Mouse (Mus musculus) heart, adult 2 months (tissue): ENCODE results near the gene Kifc1. TPM values are rescaled to one million over a fixed set of nuclear protein-coding genes. Genes with fewer than 3 reads are reported as not detected.

Experiments
- DNase-seq, 2 experiments: peaks; one replicate each; pipeline ENCODE4 v3.0.0; 2021
- H3K27ac ChIP-seq: fragments of 200-600 bp; 2 replicates; pipeline ENCODE4 v1.8.1; 2022
- H3K27me3 ChIP-seq: fragments of 200-500 bp; 2 replicates; pipeline ENCODE4 v1.6.1; 2012; ENCODE audit warnings: mild to moderate bottlenecking, low read length, inconsistent platforms, mixed read lengths; ENCODE audit not compliant: control insufficient read depth, insufficient read depth
- H3K36me3 ChIP-seq: fragments of 200-500 bp; 2 replicates; pipeline ENCODE4 v1.6.1; 2012; ENCODE audit warnings: low read length, inconsistent platforms; ENCODE audit not compliant: control insufficient read depth, insufficient read depth
- H3K4me1 ChIP-seq: fragments of 200-500 bp; 2 replicates; pipeline ENCODE4 v1.6.1; 2011; ENCODE audit warnings: low read length; ENCODE audit not compliant: control insufficient read depth, insufficient read depth
- H3K4me3 ChIP-seq: fragments of 200-600 bp; 2 replicates; pipeline ENCODE4 v1.8.1; 2022
- H3K79me2 ChIP-seq: fragments of 200-500 bp; replicated peaks from 2 replicates; pipeline ENCODE4 v1.6.1; 2012; ENCODE audit warnings: mild to moderate bottlenecking, inconsistent platforms, low read length, moderate library complexity, mixed read lengths; ENCODE audit not compliant: control insufficient read depth, insufficient read depth
- H3K9ac ChIP-seq: fragments of 200-500 bp; 2 replicates; pipeline ENCODE4 v1.6.1; 2012; ENCODE audit warnings: low read depth, mild to moderate bottlenecking, control low read depth, inconsistent platforms, low read length, mixed read lengths
- CTCF ChIP-seq: fragments of 200-600 bp; IDR thresholded peaks from 2 replicates; pipeline ENCODE4 v1.8.1; 2022; ENCODE audit warnings: antibody characterized with exemption, mild to moderate bottlenecking, moderate library complexity
- EP300 ChIP-seq: fragments of 200-500 bp; IDR thresholded peaks from 2 replicates; pipeline ENCODE4 v1.6.1; 2011; ENCODE audit warnings: low read depth, low read length, control low read depth; ENCODE audit not compliant: insufficient read depth
- POLR2A ChIP-seq: fragments of 200-500 bp; IDR thresholded peaks from 2 replicates; pipeline ENCODE4 v1.6.1; 2011; ENCODE audit warnings: mild to moderate bottlenecking, low read depth, low read length, control low read depth; ENCODE audit not compliant: insufficient read depth
- WGBS: fragments of 180-500 bp; shearing (Covaris S2); methylation state at CpG from one replicate; pipeline ENCODE4 v1.1.7; 2018; 5-methylcytosine and 5-hydroxymethylcytosine counted together
- intact Hi-C: fragments of 180-260 bp; cut with DNase I; formaldehyde crosslinking; loops from one replicate; pipeline ENCODE4 v1.15.1; 2025
- polyA plus RNA-seq: library from polyadenylated mRNA; depleted of rRNA; stranded (reverse); fragments of >200 nt; gene quantifications from 2 replicates; pipeline ENCODE4 v1.2.3, GENCODE M21; 2012
- total RNA-seq, 2 experiments: library from RNA; stranded (reverse); gene quantifications; 2 replicates each; pipeline ENCODE4 v1.2.3; 2021

Kifc1 gene
- total and polyA plus RNA-seq, 3 experiments = 0.57 to 0.66 (median 0.59) TPM

DNA sequence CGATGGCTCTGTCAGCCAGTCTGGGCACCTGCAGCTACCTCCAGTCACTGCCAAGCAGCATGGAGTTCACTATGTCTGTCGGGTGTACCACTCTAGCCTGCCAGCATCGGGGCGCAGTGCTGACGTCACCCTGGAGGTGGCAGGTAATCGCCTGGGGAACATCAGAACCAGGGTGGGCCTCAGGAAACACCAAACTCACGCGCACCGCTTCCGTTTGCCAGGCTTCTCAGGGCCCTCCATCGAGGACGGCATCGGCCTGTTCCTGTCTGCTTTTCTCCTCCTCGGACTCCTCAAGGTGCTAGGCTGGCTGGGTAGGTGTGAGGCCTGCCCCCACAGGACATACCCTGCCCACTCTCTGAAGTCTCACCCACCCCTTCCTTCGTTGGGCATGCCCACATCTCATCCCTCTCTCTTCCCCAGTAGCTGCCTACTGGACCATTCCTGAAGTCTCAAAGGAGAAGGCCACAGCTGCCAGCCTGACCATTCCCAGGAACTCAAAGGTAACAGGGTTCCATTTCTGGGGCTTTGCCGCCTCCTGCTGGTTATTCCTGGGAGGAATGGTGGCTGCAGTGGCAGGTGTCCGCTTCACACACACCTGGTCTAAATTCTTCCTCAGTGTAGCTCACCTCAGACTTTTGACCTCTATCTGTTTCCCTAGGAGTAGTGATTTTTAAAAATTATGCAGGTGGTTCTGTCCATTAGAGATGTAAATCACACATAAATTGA lies 35.9 kb upstream of the Kifc1 start:
- Histone ChIP-seq H3K27me3 (no peaks in the 10 kb centered on the region), H3K79me2 (peaks cover 3% of the 10 kb centered on the region; the same call in 1 of the 2 replicates), H3K9ac (no peak overlapping the region), H3K4me1 (peaks cover 4% of the 10 kb centered on the region; the same call in 1 of the 2 replicates), H3K27ac (no peak overlapping the region), H3K4me3 (no peak overlapping the region), H3K36me3 (no peaks in the 10 kb centered on the region; the same call in 1 of the 2 replicates)
- DNase-seq = no peak
- TF ChIP-seq EP300 = no peak
- peak; percentile 50 for TF ChIP-seq CTCF
- WGBS = 76% methylated on average over 17 of the region's 17 CpGs
- intact Hi-C loops = loop anchor here (10.0 kb wide), 1 partner anchor 668 kb away; the partner anchor contains the start of genes Ager and Pbx2

DNA sequence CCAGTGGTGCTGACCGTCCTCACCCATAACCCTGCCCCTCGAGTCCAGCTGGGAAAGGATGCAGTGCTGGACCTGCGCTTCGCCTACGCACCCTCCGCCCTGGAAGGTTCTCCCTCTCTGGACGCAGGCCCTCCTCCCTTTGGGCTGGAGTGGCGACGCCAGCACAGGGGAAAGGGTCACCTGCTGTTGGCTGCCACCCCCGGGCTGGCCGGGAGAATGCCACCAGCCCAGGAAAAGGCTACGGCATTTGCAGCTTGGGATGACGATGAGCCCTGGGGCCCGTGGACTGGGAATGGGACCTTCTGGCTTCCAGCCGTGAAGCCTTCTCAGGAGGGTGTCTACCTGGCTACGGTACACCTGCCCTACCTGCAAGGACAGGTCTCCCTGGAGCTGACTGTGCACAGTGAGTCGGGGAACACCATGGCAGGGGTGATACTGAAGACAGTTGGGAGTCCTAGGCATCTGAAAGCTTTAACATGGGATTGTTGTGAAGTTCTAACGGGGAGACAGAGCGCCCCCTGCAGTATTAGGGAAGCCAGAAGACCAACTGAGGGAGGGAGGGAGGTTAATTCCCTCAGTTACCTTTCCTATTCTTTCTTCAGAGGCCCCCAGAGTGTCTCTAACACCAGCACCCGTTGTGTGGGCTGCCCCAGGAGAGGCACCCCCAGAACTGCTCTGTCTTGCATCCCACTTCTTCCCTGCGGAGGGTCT lies 35.1 kb upstream of the Kifc1 start:
- Histone ChIP-seq H3K4me1 (peaks cover 4% of the 10 kb centered on the region; the same call in 1 of the 2 replicates), H3K27ac (no peak overlapping the region), H3K36me3 (no peaks in the 10 kb centered on the region; the same call in 1 of the 2 replicates), H3K4me3 (no peak overlapping the region), H3K27me3 (no peaks in the 10 kb centered on the region), H3K79me2 (peaks cover 3% of the 10 kb centered on the region; the same call in 1 of the 2 replicates), H3K9ac (no peak overlapping the region)
- DNase-seq = no peak
- intact Hi-C loops = loop anchor here (10.0 kb wide), 1 partner anchor 669 kb away; the partner anchor contains the start of genes Ager and Pbx2
- TF ChIP-seq POLR2A = no peak
- TF ChIP-seq EP300 = no peak
- TF ChIP-seq CTCF = 0 out of 2 replicates have a peak, but pooled peaks have one; percentile 10
- WGBS = 84% methylated on average over 21 of the region's 21 CpGs

DNA sequence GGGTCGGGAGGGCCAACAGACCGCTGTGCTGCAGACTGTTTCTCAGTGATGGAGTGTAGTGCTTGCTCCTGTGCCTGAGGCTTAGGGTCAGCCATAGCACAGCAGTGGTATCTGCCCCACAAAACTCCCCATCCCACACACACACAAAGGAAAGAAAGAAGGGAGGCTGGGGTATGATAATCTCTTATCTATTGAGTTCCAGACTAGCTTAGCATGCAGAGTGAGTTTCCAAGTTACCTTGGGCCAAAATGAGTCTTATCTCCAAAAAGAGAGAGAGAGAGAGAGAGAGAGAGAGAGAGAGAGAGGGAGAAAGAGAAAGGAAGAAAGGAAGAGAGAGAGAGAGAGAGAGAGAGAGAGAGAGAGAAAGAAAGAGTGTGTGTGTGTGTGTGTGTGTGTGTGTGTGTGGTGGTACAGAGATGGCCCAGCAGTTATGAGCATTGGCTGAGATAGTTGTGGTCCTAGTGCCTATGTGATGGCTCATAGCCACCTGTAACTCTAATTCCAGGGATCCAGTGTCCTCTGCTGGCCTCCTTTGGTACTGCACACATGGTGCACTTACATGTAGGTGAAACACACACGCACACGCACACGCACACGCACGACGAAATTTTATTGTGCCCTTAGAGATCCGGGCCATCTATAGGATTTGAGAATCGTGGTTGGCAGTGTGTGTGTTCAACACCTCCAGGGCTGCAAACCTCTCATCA lies 34.3 kb upstream of the Kifc1 start:
- intact Hi-C loops = loop anchor here (10.0 kb wide), 1 partner anchor 670 kb away; the partner anchor contains the start of genes Ager and Pbx2
- no peak for DNase-seq
- no peaks in the 10 kb centered on the region; the same call in 1 of the 2 replicates for H3K36me3 ChIP-seq
- H3K4me1 ChIP-seq = peaks cover 4% of the 10 kb centered on the region; the same call in 1 of the 2 replicates
- H3K27ac ChIP-seq = no peak overlapping the region
- no peak overlapping the region for H3K4me3 ChIP-seq
- no peaks in the 10 kb centered on the region for H3K27me3 ChIP-seq
- H3K9ac ChIP-seq = no peak overlapping the region
- no peak for TF ChIP-seq EP300
- peak; percentile 51 for TF ChIP-seq CTCF
- 91% methylated on average over 10 of the region's 10 CpGs for WGBS
- H3K79me2 ChIP-seq = peaks cover 3% of the 10 kb centered on the region; the same call in 1 of the 2 replicates

DNA sequence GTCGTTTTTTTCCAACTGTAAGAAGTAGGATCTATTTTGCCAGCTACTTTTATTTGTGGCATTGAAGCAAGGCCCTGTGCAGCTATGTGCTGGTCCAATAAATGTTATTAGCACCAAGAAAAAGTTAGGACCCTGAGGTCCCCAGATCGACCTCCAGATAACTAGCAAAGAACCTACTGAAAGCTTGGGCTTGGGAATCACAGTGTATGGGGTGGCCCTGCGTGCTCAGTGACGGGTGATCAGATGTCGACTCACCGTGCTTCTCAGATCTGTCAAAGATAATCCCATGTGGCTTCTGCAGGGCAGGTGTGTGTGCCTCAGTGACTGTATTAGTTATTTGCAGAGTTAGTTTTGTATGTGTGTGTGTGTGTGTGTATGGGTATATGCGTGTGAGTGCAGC lies 30.9 kb upstream of the Kifc1 start:
- WGBS = 84% methylated on average over 7 of the region's 7 CpGs
- Histone ChIP-seq H3K79me2 (peaks cover 3% of the 10 kb centered on the region; the same call in 1 of the 2 replicates), H3K4me3 (no peak overlapping the region), H3K36me3 (no peaks in the 10 kb centered on the region), H3K27ac (no peak overlapping the region), H3K27me3 (no peaks in the 10 kb centered on the region), H3K9ac (no peak overlapping the region), H3K4me1 (peaks cover 3% of the 10 kb centered on the region)
- no peak for DNase-seq
- intact Hi-C loops = loop anchor here (2.0 to 10.0 kb wide), 2 partner anchors 25 to 673 kb away; partner anchors contain the start of genes Ager and Pbx2
- no peak for TF ChIP-seq POLR2A
- no peak for TF ChIP-seq EP300
- TF ChIP-seq CTCF = no peak

DNA sequence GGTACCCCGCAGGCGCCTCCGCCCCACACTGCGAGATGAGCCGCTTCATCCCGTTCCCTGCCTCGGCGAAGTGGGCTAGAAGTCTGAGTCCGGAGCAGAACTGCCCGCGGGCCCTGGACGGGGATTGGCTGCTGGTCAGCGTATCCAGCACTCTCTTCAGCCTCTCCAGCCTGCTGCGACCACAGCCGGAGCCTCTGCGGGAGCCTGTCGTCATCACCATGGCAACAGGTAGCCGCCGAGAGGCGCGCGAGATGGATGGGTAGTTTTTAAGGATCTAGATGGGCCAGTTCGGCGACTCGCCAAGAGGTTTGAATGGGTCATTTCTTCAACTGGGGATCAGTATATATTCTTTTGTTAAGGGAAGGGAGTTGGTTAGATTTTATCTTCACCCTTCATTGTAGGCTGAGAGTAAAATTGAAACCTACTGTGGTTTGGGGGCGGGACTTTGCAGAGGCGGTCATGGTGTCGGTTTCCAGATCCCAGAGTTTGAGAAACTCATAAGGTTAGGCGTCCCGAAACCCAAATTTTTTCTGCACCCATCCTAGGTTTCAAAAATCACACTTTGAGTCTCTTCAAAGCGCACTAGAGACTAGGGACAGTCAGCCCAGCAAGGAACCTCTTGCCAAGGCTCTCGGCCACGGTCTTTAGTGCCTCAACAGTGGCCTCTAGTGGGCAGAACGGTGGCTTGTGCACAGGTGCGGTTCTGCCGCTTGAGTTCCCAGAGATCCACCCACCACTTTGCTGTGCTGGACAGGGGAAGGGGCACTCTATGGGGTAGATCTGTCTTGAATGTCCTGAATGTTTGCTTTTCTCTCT lies 30.0 kb upstream of the Kifc1 start:
- Histone ChIP-seq H3K27me3 (no peaks in the 10 kb centered on the region), H3K79me2 (peaks cover 1% of the 10 kb centered on the region; the same call in 1 of the 2 replicates), H3K4me3 (peak overlapping the region; percentile 75), H3K4me1 (peaks cover 3% of the 10 kb centered on the region), H3K27ac (peak overlapping the region; percentile 92), H3K9ac (peak overlapping the region; percentile 85), H3K36me3 (no peaks in the 10 kb centered on the region)
- under 1% methylated on average over 36 of the region's 36 CpGs for WGBS
- intact Hi-C loops = loop anchor here (1.0 to 10.0 kb wide), 3 partner anchors 9 to 674 kb away; partner anchors contain the start of genes Ager, Pbx2 and Rgl2
- TF ChIP-seq EP300 = peak; percentile 70; the same call in 1 of the 2 replicates
- peak; percentile 96 for TF ChIP-seq CTCF
- no peak for TF ChIP-seq POLR2A
- peak; percentile 86 to 87 for DNase-seq
